Mouse (Mus musculus): ENCODE results near the gene Eif4g1. TPM values are rescaled to one million over a fixed set of nuclear protein-coding genes. Genes with fewer than 3 reads are reported as not detected.

Eif4g1 gene
- total RNA-seq, 2 experiments from 2014 or later = 353 to 356 TPM

GRCm38 (mm10) chr16:20670291-20670690 lies 2.2 kb downstream of the Eif4g1 start:
- intact Hi-C loops (cut with DNase I) = no loop called here

GRCm38 (mm10) chr16:20671886-20672285 lies 3.8 kb downstream of the Eif4g1 start:
- no peak for DNase-seq
- intact Hi-C loops (cut with DNase I) = loop anchor here (2.0 kb wide), 1 partner anchor 19 kb away; no protein-coding TSS in a partner anchor

More at GRCm38 (mm10) chr16:20670291-20670690, 2.2 kb downstream of the Eif4g1 start:
- no peak for DNase-seq

DNA sequence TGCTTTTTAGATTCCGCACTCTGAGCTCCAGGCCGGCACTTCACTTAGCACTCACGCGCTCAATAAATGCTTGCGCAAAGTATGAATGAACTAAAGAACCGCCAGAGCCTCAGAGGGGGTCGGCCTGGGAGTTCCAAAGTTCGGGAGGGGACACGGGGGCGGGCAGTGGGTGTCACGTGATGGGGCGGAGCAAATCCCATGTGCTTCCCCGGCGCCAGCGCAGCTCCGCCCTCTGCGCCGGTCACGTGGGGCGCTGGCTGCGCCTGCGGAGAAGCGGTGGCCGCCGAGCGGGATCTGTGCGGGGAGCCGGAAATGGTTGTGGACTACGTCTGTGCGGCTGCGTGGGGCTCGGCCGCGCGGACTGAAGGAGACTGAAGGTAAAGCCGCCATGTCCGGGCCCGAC lies 4.4 kb downstream of the Eif4g1 start:
- intact Hi-C loops (cut with DNase I) = loop anchor here (2.0 kb wide), 1 partner anchor 20 kb away; no protein-coding TSS in a partner anchor
- DNase-seq = peak; percentile 97

DNA sequence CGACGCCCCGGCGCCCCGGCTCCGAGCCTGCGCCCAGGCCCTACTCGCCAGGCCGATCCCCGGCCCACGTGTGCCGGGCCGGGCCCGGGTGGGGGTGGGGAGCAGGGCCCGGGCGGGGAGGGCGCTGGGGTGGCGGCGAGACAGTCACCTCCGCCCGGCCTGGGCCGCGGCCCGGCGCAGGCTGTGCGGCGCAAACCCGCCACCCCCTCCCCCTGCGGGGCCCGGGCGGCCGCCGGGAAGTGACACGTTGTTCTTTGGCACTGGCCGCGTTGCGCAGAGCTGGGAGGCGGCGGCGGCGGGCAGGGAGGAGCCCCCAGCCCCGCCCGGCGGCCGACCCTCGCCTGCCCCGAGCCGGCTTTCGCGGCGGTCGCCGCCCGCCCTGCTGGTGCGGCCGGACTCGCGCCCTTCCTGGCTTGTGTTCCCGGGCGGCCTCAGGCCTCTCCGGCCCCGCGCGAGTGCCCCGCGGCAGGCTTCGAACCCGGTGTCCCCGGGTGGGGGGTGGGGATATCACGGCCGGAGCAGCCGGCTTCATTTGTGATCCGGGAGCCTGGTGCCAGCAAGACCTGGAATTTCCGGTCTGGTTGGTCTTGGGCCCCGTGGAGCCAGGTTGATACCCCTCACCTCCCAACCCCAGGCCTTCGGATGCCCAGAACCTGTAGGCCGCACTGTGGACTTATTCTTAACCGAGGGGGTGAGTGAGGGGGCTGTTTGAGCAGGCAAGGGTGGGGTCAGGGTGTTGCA lies 5.0 kb downstream of the Eif4g1 start:
- intact Hi-C loops (cut with DNase I) = loop anchor here (1.0 to 2.0 kb wide), 2 partner anchors 20 to 22 kb away; no protein-coding TSS in a partner anchor
- DNase-seq = peak; percentile 79 to 81

- peak; percentile 43 to 44 for DNase-seq
- intact Hi-C loops (cut with DNase I) = loop anchor here (1.0 to 2.0 kb wide), 2 partner anchors 21 kb away; no protein-coding TSS in a partner anchor
Observed at GRCm38 (mm10) chr16:20673706-20674303, 5.7 kb downstream of the Eif4g1 start.

DNA sequence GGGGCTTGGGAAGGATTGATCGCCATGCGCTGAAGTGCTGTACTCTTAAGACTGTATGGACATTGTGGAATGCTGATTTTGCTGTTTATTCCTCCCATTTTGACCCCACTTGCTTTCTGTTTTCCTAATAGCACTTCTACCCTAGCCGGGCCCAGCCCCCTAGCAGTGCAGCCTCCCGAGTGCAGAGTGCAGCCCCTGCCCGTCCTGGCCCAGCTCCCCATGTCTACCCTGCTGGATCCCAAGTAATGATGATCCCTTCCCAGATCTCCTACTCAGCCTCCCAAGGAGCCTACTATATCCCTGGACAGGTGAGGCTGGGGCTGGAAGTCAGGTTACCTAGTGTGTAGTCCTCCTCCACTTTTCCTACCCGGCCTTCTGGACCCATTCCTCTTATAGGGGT lies 7.1 kb downstream of the Eif4g1 start:
- intact Hi-C loops (cut with DNase I) = no loop called here
- no peak for DNase-seq

- no peak for DNase-seq
- intact Hi-C loops (cut with DNase I) = no loop called here
Observed at GRCm38 (mm10) chr16:20676702-20677101, 8.6 kb downstream of the Eif4g1 start.

DNA sequence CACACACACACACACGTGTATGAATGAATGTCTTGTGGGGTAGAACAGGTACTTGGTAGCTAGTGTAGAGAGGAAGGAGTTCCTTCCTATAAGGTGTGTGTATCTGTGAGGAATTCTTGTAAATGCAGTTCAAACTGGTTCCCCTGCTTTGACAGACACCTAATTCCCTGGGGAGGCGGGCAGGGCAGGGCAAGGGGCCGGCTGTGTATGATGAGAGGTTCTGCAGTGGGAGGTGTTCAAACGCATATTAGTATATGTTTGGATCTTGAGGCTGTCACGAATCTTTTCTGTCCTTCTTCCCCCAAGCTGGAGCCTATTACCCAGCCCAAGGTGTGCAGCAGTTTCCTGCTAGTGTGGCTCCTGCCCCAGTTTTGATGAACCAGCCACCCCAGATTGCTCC lies 9.3 kb downstream of the Eif4g1 start:
- DNase-seq = no peak
- intact Hi-C loops (cut with DNase I) = no loop called here

DNA sequence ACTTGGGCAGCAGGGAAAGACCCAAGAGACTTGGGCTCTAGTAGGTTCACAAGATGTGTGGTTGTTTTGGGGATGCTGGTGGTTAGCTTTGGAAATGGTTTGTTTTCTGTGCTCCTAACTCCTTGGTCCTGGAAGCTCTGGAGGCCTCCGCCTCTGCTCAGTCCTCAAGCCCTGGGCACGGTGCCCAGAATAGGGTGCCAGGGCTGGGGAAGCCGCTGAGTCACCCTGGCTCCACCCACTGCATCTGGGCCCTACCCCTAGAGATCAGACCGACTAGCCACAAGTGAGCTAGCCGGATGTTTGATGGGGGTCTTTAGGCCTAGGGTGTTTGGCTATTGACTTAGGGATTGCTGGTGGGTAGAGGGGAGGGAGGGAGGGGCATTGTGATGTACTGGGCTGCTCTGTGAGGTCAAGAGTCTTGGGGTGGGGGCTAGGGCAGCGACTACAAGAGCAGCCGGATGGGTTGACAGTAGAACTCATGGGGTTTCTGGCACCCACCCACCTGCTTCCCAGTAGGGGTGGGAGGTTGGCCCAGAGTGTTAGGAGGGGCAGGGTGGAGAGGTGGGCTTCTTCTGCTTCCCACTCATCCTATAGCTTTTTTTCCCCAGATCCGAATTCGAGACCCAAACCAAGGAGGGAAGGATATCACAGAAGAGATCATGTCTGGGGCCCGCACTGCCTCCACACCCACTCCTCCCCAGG lies 10.0 kb downstream of the Eif4g1 start:
- intact Hi-C loops (cut with DNase I) = loop anchor here (2.0 kb wide), 1 partner anchor 15 kb away; the partner anchor contains the start of gene Fam131a
- DNase-seq = peak; percentile 89 to 91

DNA sequence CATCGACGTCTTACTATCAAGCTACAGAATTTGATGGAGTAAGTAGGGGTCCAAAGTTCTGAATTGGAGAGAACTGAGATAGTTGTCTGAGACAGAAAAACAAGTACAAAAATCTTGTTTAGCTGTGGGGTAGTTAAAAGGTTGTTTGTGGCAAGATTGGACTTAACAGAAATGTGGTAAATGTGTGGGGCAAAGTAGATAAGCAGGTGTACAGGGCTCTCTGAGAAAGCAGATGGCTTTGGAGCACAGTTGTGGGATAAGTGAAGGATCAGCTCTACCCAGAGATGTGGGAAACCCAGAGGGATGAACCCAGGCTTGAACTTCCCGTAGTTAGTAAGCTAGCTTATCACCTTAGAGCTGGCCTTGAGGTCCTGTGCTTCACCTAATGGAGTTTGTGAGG lies 22.7 kb downstream of the Eif4g1 start:
- DNase-seq = no peak
- intact Hi-C loops (cut with DNase I) = no loop called here

DNA sequence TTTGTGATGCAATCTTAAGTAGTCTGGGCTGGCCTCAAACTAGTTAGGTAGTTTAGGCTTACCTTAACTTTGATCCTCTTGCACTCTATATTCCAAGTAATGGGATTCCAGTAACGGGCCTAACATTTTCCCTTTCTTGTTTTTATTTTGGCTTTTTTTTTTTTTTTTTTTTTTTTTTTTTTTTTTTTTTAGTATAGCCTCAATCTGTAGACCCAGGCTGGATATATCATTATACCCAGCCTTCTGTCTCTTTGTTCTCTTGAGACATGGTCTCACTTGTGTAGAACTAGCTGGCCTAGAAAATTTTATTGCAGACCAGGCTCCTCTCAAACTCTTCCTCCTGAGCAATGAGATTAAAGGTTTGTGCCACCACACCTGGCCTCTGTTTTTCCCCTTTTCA lies 23.5 kb downstream of the Eif4g1 start:
- intact Hi-C loops (cut with DNase I) = loop anchor here (2.0 kb wide), 1 partner anchor 13 kb away; no protein-coding TSS in a partner anchor
- no peak for DNase-seq

- intact Hi-C loops (cut with DNase I) = loop anchor here (2.0 kb wide), 1 partner anchor 14 kb away; no protein-coding TSS in a partner anchor
- DNase-seq = no peak
Observed at GRCm38 (mm10) chr16:20692241-20692965, 24.3 kb downstream of the Eif4g1 start.

- peak; percentile 92 to 93 for DNase-seq
- intact Hi-C loops (cut with DNase I) = loop anchor here (2.0 kb wide), 1 partner anchor 14 kb away; no protein-coding TSS in a partner anchor
Observed at GRCm38 (mm10) chr16:20693111-20693701, 25.1 kb downstream of the Eif4g1 start, which contains the start of gene Fam131a. Gene Fam131a, plus strand, starts transcription at chr16:20693241.

GRCm38 (mm10) chr16:20694781-20695180 lies 26.7 kb downstream of the Eif4g1 start:
- peak; percentile 77 to 82 for DNase-seq

DNA sequence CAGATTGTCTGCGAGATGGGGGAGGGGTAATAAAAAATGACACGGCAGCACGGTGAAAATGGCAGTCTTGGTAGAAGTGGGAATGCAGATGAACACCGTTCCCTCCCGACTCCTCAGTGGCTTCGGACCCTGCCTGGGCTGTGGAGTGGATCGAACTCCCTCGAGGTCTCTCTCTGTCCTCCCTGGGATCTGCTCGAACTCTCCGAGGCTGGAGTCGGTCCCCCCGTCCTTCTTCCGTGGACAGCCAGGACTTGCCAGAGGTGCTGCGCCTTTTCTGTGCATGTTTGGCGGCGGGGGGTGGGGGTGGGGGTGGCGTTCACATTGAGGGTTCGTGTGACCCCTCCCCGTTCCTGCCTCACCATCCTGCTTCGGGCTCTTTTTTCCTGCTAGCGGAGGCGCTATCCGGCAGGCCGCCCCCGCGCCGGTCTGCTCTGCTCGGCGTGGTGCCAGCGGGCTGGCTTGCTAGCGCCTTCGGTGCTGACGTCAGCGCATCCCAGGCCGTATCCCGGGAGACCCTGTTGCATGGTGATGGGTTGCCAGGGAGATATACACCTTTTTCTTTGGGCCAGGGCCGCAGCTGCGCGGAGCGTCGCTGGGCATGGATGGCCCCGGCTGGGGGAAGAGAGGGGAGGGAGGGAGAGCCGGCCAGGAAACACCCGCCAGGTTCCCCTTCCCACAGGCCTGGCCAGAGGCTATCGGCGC lies 27.7 kb downstream of the Eif4g1 start:
- DNase-seq = peak; percentile 91 to 92
- intact Hi-C loops (cut with DNase I) = loop anchor here (1.0 kb wide), 1 partner anchor 22 kb away; no protein-coding TSS in a partner anchor

More at GRCm38 (mm10) chr16:20694781-20695180, 26.7 kb downstream of the Eif4g1 start:
- intact Hi-C loops (cut with DNase I) = loop anchor here (1.0 kb wide), 1 partner anchor 21 kb away; no protein-coding TSS in a partner anchor

DNA sequence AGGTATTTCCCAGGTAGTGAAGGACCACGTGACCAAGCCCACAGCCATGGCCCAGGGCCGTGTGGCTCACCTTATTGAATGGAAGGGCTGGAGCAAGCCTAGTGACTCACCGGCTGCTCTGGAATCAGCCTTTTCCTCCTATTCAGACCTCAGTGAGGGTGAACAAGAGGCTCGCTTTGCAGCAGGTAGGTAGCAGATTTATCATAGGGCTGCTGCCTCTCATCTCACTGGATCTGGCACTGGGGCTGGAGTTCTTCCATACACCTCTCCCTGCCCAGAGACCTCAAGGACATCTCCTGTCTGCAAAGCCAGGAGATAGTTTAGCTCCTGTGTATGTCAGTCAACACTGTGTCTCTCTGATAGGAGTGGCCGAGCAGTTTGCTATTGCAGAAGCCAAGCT lies 31.2 kb downstream of the Eif4g1 start:
- DNase-seq = no peak
- intact Hi-C loops (cut with DNase I) = no loop called here

DNA sequence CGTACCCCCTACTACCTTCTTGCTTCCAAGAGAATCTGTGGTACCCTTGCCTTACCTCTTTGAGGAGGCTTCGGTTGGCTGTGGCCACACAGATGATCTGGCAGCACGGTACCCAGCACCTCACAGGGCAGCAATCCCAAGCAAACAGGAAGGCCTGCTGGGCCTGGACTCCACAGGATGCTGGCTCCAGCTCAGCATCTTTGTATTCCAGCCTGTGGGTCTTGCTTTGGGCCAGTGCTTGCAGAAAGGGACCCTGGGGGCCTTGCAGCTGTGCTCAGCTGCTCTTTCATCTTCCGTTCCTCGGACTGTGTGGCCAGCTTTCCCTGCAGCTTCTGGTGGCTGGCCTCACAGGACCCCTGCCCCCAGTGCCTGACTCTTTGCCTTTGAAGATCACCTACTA lies 31.9 kb downstream of the Eif4g1 start:
- DNase-seq = peak; percentile 48 to 50
- intact Hi-C loops (cut with DNase I) = no loop called here

DNA sequence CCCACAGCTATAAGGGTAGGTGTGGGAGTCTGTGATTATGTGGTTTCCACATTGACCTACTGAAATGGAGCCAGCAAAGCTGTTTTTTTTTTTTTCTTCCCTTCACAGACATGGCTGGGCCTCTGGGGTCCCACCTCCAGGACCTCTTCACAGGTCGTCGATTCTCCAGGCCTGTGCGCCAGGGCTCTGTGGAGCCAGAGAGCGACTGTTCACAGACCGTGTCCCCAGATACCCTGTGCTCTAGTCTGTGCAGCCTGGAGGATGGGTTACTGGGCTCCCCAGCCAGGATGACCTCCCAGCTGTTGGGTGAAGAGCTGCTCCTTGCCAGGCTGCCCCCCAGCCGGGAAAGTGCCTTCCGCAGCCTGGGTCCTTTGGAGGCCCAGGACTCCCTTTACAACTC lies 33.2 kb downstream of the Eif4g1 start:
- intact Hi-C loops (cut with DNase I) = no loop called here

More for the DNA sequence above, 33.2 kb downstream of the Eif4g1 start:
- no peak for DNase-seq
